26 mouse cellular contexts compared by ENCODE assay signal in genomic region chr17:28099086-28099485, GRCm38 (mm10). TPM values are rescaled to one million over a fixed set of nuclear protein-coding genes. Genes with fewer than 3 reads are reported as not detected.
A peak's percentile ranks its signal among the peaks of the same experiment; 100 is the strongest.
DNase-seq lines count a peak whose midpoint lies in the region; ATAC-seq and TF ChIP-seq lines count a peak whose summit lies in the region.
"Had no signal": no experiment of that assay in that cellular context is flagged by ENCODE, and none has a peak within 500 bp of the region (broad histone marks: within the 10 kb centered on the region; RNA-seq: fewer than 3 reads in every experiment).

No protein-coding gene starts in this region.

- H3K27ac ChIP-seq in forebrain, embryonic 10.5 days, result 0 out of 2 replicates have a peak overlapping the region, but pooled peaks have one; percentile 25
- H3K27ac ChIP-seq in forebrain, postnatal 0 days (ENCODE audit: low read depth, low read length), result no peak overlapping the region
- H3K27ac ChIP-seq in kidney, embryonic 15.5 days, result peak overlapping the region; percentile 89
- H3K27ac ChIP-seq in limb, embryonic 10.5 days, result peak overlapping the region; percentile 74
- H3K27ac ChIP-seq in limb, embryonic 15.5 days, result peak overlapping the region; percentile 54; the same call in 1 of the 2 replicates
- no peak overlapping the region for H3K27ac ChIP-seq in hindbrain, embryonic 16.5 days (ENCODE audit: low read depth, low read length)
- H3K27ac ChIP-seq: embryonic facial prominence, embryonic 12.5 days; forebrain, embryonic 12.5 days; heart, embryonic 10.5 days; hindbrain, embryonic 14.5 days; lung, embryonic 15.5 days; midbrain, embryonic 15.5 days had no signal

- TF ChIP-seq CTCF in forebrain, postnatal 0 days (IDR thresholded peaks at IDR 0.05; ENCODE audit: low read depth), result no peak

- H3K9me3 ChIP-seq in forebrain, embryonic 10.5 days, result peaks cover 8% of the 10 kb centered on the region
- no peaks in the 10 kb centered on the region for H3K9me3 ChIP-seq in forebrain, postnatal 0 days (ENCODE audit: low read length)
- H3K9me3 ChIP-seq in kidney, embryonic 15.5 days (replicated peaks), result no peaks in the 10 kb centered on the region
- H3K9me3 ChIP-seq in limb, embryonic 10.5 days (replicated peaks), result no peaks in the 10 kb centered on the region
- no peaks in the 10 kb centered on the region for H3K9me3 ChIP-seq in limb, embryonic 15.5 days
- no peaks in the 10 kb centered on the region for H3K9me3 ChIP-seq in hindbrain, embryonic 16.5 days (ENCODE audit: control insufficient read depth, low read length)
- H3K9me3 ChIP-seq: embryonic facial prominence, embryonic 12.5 days; heart, embryonic 10.5 days; lung, embryonic 15.5 days; midbrain, embryonic 15.5 days had no signal

- no peak overlapping the region for H3K9ac ChIP-seq in forebrain, postnatal 0 days
- no peak overlapping the region for H3K9ac ChIP-seq in kidney, embryonic 15.5 days
- no peak overlapping the region for H3K9ac ChIP-seq in limb, embryonic 15.5 days
- no peak overlapping the region for H3K9ac ChIP-seq in hindbrain, embryonic 16.5 days (ENCODE audit: low read depth, low read length)
- H3K9ac ChIP-seq: embryonic facial prominence, embryonic 12.5 days; forebrain, embryonic 12.5 days; hindbrain, embryonic 14.5 days; lung, embryonic 15.5 days; midbrain, embryonic 15.5 days had no signal

- H3K4me2 ChIP-seq in forebrain, postnatal 0 days (ENCODE audit: low read depth), result no peak overlapping the region
- H3K4me2 ChIP-seq in kidney, embryonic 15.5 days, result no peak overlapping the region
- H3K4me2 ChIP-seq in limb, embryonic 15.5 days, result 0 out of 2 replicates have a peak overlapping the region, but pooled peaks have one; percentile 6
- no peak overlapping the region for H3K4me2 ChIP-seq in hindbrain, embryonic 16.5 days (ENCODE audit: low read length)
- H3K4me2 ChIP-seq: embryonic facial prominence, embryonic 12.5 days; forebrain, embryonic 12.5 days; hindbrain, embryonic 14.5 days; lung, embryonic 15.5 days; midbrain, embryonic 15.5 days had no signal

- peaks cover 7% of the 10 kb centered on the region; the same call in 1 of the 2 replicates for H3K27me3 ChIP-seq in forebrain, embryonic 10.5 days (ENCODE audit: poor library complexity, severe bottlenecking)
- H3K27me3 ChIP-seq in forebrain, postnatal 0 days (ENCODE audit: insufficient read depth, low read length), result no peaks in the 10 kb centered on the region
- H3K27me3 ChIP-seq in kidney, embryonic 15.5 days, result peaks cover 5% of the 10 kb centered on the region; the same call in 1 of the 2 replicates
- H3K27me3 ChIP-seq in limb, embryonic 10.5 days (ENCODE audit: low read depth, poor library complexity, severe bottlenecking), result no peaks in the 10 kb centered on the region
- H3K27me3 ChIP-seq in limb, embryonic 15.5 days, result no peaks in the 10 kb centered on the region
- no peaks in the 10 kb centered on the region for H3K27me3 ChIP-seq in hindbrain, embryonic 16.5 days (replicated peaks; ENCODE audit: control insufficient read depth, insufficient read depth, low read length)
- H3K27me3 ChIP-seq: embryonic facial prominence, embryonic 12.5 days; lung, embryonic 15.5 days; midbrain, embryonic 15.5 days had no signal

- 49% methylated on average over 3 of the region's 3 CpGs for WGBS in forebrain, embryonic 10.5 days
- 51% methylated on average over 3 of the region's 3 CpGs for WGBS in forebrain, postnatal 0 days
- WGBS in kidney, embryonic 15.5 days, result 21% methylated on average over 3 of the region's 3 CpGs
- WGBS in limb, embryonic 10.5 days, result 31% methylated on average over 3 of the region's 3 CpGs
- WGBS in limb, embryonic 15.5 days, result 3% methylated on average over 3 of the region's 3 CpGs
- WGBS in hindbrain, embryonic 16.5 days, result 53% methylated on average over 3 of the region's 3 CpGs

- ATAC-seq in forebrain, postnatal 0 days, result no peak
- peak; percentile 12; the same call in 1 of the 2 replicates for ATAC-seq in kidney, embryonic 15.5 days (replicated peaks; ENCODE audit: low FRiP score)
- ATAC-seq in limb, embryonic 15.5 days (ENCODE audit: insufficient number of reproducible peaks, low FRiP score, low TSS enrichment, low read depth), result no peak
- no peak for ATAC-seq in hindbrain, embryonic 16.5 days
- ATAC-seq: inflammation-experienced regulatory T-cells, adult 6 months; midbrain, embryonic 15.5 days; Patski had no signal

- DNase-seq in forebrain, embryonic 10.5 days (ENCODE audit: extremely low spot score, low spot score), result no peak
- DNase-seq in forebrain, postnatal 0 days, result no peak
- no peak for DNase-seq in kidney, postnatal 14 days
- DNase-seq in limb, embryonic 10.5 days (ENCODE audit: low spot score), result no peak
- DNase-seq: adrenal gland, postnatal 10 days; cerebellum, adult 8-10 months; cerebellum, postnatal 25 days; gastrocnemius, postnatal 25 days; heart, adult 11 months; layer of hippocampus, adult 9-11 months; right cerebral cortex, adult 18-20 months; spleen, adult 18-20 months; thymus, postnatal 4 days had no signal

- peaks cover 40% of the 10 kb centered on the region for H3K4me1 ChIP-seq in forebrain, embryonic 10.5 days
- no peaks in the 10 kb centered on the region for H3K4me1 ChIP-seq in forebrain, postnatal 0 days (ENCODE audit: insufficient read depth)
- H3K4me1 ChIP-seq in kidney, embryonic 15.5 days, result peaks cover 58% of the 10 kb centered on the region
- H3K4me1 ChIP-seq in limb, embryonic 10.5 days, result peaks cover 56% of the 10 kb centered on the region
- peaks cover 43% of the 10 kb centered on the region for H3K4me1 ChIP-seq in limb, embryonic 15.5 days
- peaks cover 7% of the 10 kb centered on the region for H3K4me1 ChIP-seq in hindbrain, embryonic 16.5 days (ENCODE audit: control insufficient read depth, insufficient read depth, low read depth, low read length)

- no peaks in the 10 kb centered on the region for H3K36me3 ChIP-seq in forebrain, embryonic 10.5 days (replicated peaks)
- no peaks in the 10 kb centered on the region for H3K36me3 ChIP-seq in forebrain, postnatal 0 days (ENCODE audit: insufficient read depth)
- H3K36me3 ChIP-seq in kidney, embryonic 15.5 days, result no peaks in the 10 kb centered on the region
- no peaks in the 10 kb centered on the region for H3K36me3 ChIP-seq in limb, embryonic 10.5 days
- H3K36me3 ChIP-seq in limb, embryonic 15.5 days, result no peaks in the 10 kb centered on the region
- no peaks in the 10 kb centered on the region for H3K36me3 ChIP-seq in hindbrain, embryonic 16.5 days (ENCODE audit: control insufficient read depth, insufficient read depth, low read length)
- H3K36me3 ChIP-seq: embryonic facial prominence, embryonic 12.5 days; forebrain, embryonic 12.5 days; heart, embryonic 10.5 days; lung, embryonic 15.5 days; midbrain, embryonic 10.5 days; midbrain, embryonic 15.5 days had no signal

- H3K4me3 ChIP-seq in forebrain, embryonic 10.5 days, result no peak overlapping the region
- no peak overlapping the region for H3K4me3 ChIP-seq in forebrain, postnatal 0 days (ENCODE audit: low read depth, low read length)
- H3K4me3 ChIP-seq in kidney, embryonic 15.5 days (replicated peaks), result no peak overlapping the region
- H3K4me3 ChIP-seq in limb, embryonic 10.5 days, result 0 out of 2 replicates have a peak overlapping the region, but pooled peaks have one; percentile 7
- H3K4me3 ChIP-seq in limb, embryonic 15.5 days, result no peak overlapping the region
- no peak overlapping the region for H3K4me3 ChIP-seq in hindbrain, embryonic 16.5 days (ENCODE audit: low read length)
- H3K4me3 ChIP-seq: embryonic facial prominence, embryonic 12.5 days; forebrain, embryonic 12.5 days; heart, embryonic 10.5 days; lung, embryonic 15.5 days; midbrain, embryonic 10.5 days; midbrain, embryonic 15.5 days had no signal

RNA-seq across cellular contexts. Expression of gene Tcp11, which starts 18.6 kb away (rescaled TPM):
- 0.68 and 0.85 TPM in 2 replicates for polyA plus RNA-seq in forebrain, embryonic 10.5 days (2016; fragmentation: Nextera tagmentation; extraction: Ambion mirVana)
- 4.3 and 7.2 TPM in 2 replicates for total RNA-seq in forebrain, postnatal 0 days (2014; rRNA removed)
- 1.7 and 2.9 TPM in 2 replicates for polyA plus RNA-seq in forebrain, postnatal 0 days (2015; fragmentation: Nextera tagmentation; extraction: Ambion mirVana)
- 5.8 and 6.1 TPM in 2 replicates for polyA plus RNA-seq in kidney, embryonic 15.5 days (2015; fragmentation: Nextera tagmentation; extraction: Ambion mirVana)
- 0.97 and 1.1 TPM in 2 replicates for polyA plus RNA-seq in limb, embryonic 10.5 days (2016; fragmentation: Nextera tagmentation; extraction: Ambion mirVana)
- polyA plus RNA-seq in limb, embryonic 15.5 days (2015; fragmentation: Nextera tagmentation; extraction: Ambion mirVana), result 1.5 TPM in 2 replicates
- 1.4 and 1.6 TPM in 2 replicates for polyA plus RNA-seq in hindbrain, embryonic 16.5 days (2015; fragmentation: Nextera tagmentation; extraction: Ambion mirVana)
- total RNA-seq: gastrocnemius, postnatal 25 days; liver, adult 2 months had no signal
- polyA plus RNA-seq: liver, adult 2 months had no signal

RNA-seq across cellular contexts. Expression of gene Scube3, which starts 42.9 kb away (rescaled TPM):
- polyA plus RNA-seq in forebrain, embryonic 10.5 days (2016; fragmentation: Nextera tagmentation; extraction: Ambion mirVana), result 11.5 and 13.9 TPM in 2 replicates
- total RNA-seq in forebrain, postnatal 0 days (2014; rRNA removed), result 16.3 and 16.7 TPM in 2 replicates
- polyA plus RNA-seq in forebrain, postnatal 0 days (2015; fragmentation: Nextera tagmentation; extraction: Ambion mirVana), result 3.1 and 3.2 TPM in 2 replicates
- polyA plus RNA-seq in kidney, embryonic 15.5 days (2015; fragmentation: Nextera tagmentation; extraction: Ambion mirVana), result 17.7 and 19.2 TPM in 2 replicates
- polyA plus RNA-seq in limb, embryonic 10.5 days (2016; fragmentation: Nextera tagmentation; extraction: Ambion mirVana), result 10.9 and 11.0 TPM in 2 replicates
- 4.2 and 6.9 TPM in 2 replicates for polyA plus RNA-seq in limb, embryonic 15.5 days (2015; fragmentation: Nextera tagmentation; extraction: Ambion mirVana)
- 3.0 and 3.6 TPM in 2 replicates for polyA plus RNA-seq in hindbrain, embryonic 16.5 days (2015; fragmentation: Nextera tagmentation; extraction: Ambion mirVana)
- total RNA-seq: liver, adult 2 months had no signal
- polyA plus RNA-seq: inflammation-experienced regulatory T-cells, adult 6 months had no signal

Comparison
In these comparisons a context has a peak if more than half of its experiments do, and no peak if none do; other contexts are left out.
1. H3K27ac ChIP-seq: peak in forebrain, embryonic 10.5 days (single experiment), kidney, embryonic 15.5 days (single experiment), limb, embryonic 10.5 days (single experiment) and limb, embryonic 15.5 days (single experiment); none in forebrain, postnatal 0 days (single experiment) and hindbrain, embryonic 16.5 days (single experiment).